Mouse (Mus musculus) small intestine, adult 2 months (tissue): ENCODE results near the gene Asb10. TPM values are rescaled to one million over a fixed set of nuclear protein-coding genes. Genes with fewer than 3 reads are reported as not detected.

Experiments
- H3K27ac ChIP-seq: fragments of 200-500 bp; 2 replicates; pipeline ENCODE4 v1.5.1; 2012; ENCODE audit warnings: low read depth, low read length, control low read depth, inconsistent platforms; ENCODE audit not compliant: insufficient read depth
- H3K27me3 ChIP-seq: fragments of 200-500 bp; 2 replicates; pipeline ENCODE4 v1.6.1; 2012; ENCODE audit warnings: mild to moderate bottlenecking, moderate library complexity, low read length, inconsistent platforms; ENCODE audit not compliant: control insufficient read depth, insufficient read depth
- H3K36me3 ChIP-seq: fragments of 200-500 bp; 2 replicates; pipeline ENCODE4 v1.6.1; 2012; ENCODE audit warnings: mild to moderate bottlenecking, low read length, control low read depth, inconsistent platforms; ENCODE audit not compliant: control insufficient read depth, insufficient read depth
- H3K4me1 ChIP-seq: fragments of 200-500 bp; 2 replicates; pipeline ENCODE4 v1.6.1; 2012; ENCODE audit warnings: low read length, inconsistent platforms, mixed read lengths; ENCODE audit not compliant: control insufficient read depth, insufficient read depth, insufficient read length
- H3K4me3 ChIP-seq: fragments of 200-500 bp; 2 replicates; pipeline ENCODE4 v1.5.1; 2012; ENCODE audit warnings: low read depth, mild to moderate bottlenecking, control low read depth, inconsistent platforms, low read length, moderate library complexity
- CTCF ChIP-seq: fragments of 200-500 bp; IDR thresholded peaks from 2 replicates; pipeline ENCODE4 v1.5.1; 2012; ENCODE audit warnings: low read depth, mild to moderate bottlenecking, control low read depth, inconsistent platforms, low read length, moderate library complexity, mixed read lengths; ENCODE audit not compliant: insufficient replicate concordance, insufficient read length; ENCODE audit errors: extremely low read depth
- POLR2A ChIP-seq: fragments of 200-500 bp; IDR thresholded peaks from 2 replicates; pipeline ENCODE4 v1.6.1; 2012; ENCODE audit warnings: low read depth, mild to moderate bottlenecking, control low read depth, inconsistent platforms, low read length, moderate library complexity
- WGBS: fragments of 180-500 bp; shearing (Covaris S2); methylation state at CpG from one replicate; pipeline ENCODE4 v1.1.7; 2018; 5-methylcytosine and 5-hydroxymethylcytosine counted together
- polyA plus RNA-seq: library from polyadenylated mRNA; depleted of rRNA; stranded (reverse); fragments of >200 nt; gene quantifications from 2 replicates; pipeline ENCODE4 v1.2.3, GENCODE M21; 2012; rRNA removed

Asb10 gene
- 0.42 and 0.47 TPM in 2 replicates for polyA plus RNA-seq

DNA sequence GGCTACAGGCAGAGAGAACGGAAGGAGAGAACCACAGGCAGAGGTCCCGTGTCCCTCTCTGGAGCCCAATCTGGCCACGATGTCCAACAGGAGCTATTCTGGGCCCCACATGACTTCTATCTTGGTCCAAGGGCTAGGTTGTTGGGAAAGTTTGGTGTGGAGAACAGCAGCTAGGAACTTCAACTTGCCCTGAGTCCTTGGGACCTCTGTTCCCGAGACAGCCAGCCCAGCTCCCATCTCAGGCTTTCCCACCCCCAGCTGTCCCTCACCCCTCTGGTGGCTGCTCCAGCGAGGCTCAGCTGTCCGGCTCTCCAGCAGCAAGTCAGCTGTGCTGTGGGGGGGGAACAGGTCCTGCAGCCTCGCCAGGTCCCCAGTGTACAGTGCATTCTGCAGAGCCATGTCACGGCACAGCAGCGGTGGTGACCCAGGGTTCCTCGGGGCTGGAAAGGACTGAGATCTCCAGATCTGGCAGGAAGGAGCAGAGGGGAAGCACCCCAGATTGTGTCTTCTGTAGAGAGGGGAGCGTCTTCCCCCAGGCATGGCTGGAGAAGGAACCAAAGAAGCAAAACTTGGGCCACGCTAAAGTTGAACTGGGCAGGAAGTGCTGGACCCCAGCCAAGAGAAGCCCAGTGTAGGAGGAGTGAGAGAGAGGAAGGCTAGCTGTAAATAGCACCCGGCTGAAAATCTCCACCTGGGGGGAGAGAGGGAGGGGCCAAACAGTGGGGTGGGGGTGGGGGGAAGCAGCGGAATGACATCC lies at the start of gene Asb10:
Asb10 (minus strand) TSS at position 592 of the 757 bp plus-strand sequence.
- H3K4me3 ChIP-seq, result peak within 1 kb of the TSS; percentile 30

DNA sequence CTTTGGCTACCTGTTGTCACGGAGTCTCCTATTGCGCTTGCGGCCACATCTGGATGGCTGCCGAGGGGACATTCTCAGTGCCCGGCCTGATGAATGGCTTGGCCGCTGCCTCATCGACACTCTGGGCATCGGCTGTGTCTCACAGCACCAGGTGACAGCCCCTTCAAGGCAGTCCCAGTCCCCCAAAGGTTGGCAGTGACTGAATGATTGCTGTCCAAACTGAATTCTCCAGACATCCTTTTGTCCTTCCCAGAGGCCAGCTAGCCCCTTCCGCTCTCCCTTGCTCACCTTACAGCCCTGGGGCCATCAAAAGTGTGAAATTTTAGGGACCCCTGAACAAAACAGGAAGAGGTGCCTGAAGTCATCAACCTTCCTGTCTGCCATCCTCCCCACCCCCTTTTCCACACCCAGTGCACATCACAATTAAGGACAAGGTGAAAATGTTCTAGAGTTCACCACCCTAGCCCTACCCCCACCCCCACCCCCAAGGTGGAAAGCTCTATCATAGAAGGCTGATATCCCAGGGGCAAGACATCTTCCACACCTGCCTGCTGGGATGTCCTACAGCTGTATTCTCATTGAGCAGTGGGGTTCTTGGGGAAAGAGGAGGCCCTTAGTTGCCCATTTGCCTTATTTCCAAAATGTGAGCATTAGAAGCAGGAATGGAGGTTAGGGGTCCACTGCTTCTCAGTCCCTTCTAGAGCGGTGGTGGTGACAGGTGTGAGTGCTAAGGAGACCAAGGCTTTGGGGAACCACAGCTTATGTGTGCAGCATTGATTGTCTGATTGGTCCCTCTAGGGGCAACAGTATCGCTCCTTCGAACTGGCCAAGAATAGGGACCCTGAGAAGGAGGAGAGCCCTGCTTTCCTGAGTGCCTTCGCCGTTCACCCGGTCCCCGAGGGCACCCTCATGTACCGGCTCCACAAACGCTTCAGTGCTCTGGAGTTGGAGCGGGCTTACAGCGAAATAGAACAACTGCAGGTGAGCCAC lies 49.0 kb upstream of the Asb10 start:
- Histone ChIP-seq H3K36me3 (peaks cover 11% of the 10 kb centered on the region; the same call in 1 of the 2 replicates), H3K4me3 (no peak overlapping the region), H3K4me1 (peaks cover 9% of the 10 kb centered on the region), H3K27me3 (no peaks in the 10 kb centered on the region), H3K27ac (no peak overlapping the region)
- TF ChIP-seq POLR2A (no peak), CTCF (no peak)
- 95% methylated on average over 20 of the region's 20 CpGs for WGBS

More for the DNA sequence above, at the start of gene Asb10:
- WGBS, result 16% methylated on average over 14 of the region's 14 CpGs
- no peak for TF ChIP-seq CTCF
- no peak for TF ChIP-seq POLR2A
- Histone ChIP-seq H3K27me3 (no peaks in the 10 kb centered on the region; the same call in 1 of the 2 replicates), H3K4me1 (peaks cover 5% of the 10 kb centered on the region; the same call in 1 of the 2 replicates), H3K36me3 (no peaks in the 10 kb centered on the region), H3K27ac (no peak within 1 kb of the TSS)

DNA sequence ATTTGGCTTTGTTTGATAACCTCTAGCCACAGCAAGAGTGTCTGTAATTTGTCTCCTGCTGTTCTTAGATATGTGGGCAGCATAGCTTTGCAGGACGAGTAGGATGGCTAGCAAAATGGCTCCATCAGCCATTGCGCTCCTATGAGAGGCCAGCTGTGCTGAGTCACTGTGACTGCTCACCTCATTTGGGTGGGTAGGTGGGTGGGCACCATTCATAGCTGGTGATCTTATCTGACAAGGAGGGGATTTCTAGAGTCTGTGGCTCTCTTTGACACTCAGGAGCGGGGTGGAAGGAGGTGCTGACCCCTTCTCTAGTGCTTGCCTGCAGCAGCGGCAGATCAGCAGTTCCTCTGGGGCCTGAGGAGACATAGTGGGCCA lies 46.4 kb upstream of the Asb10 start:
- 27% methylated on average over 4 of the region's 4 CpGs for WGBS
- Histone ChIP-seq H3K27me3 (no peaks in the 10 kb centered on the region), H3K4me1 (peaks cover 9% of the 10 kb centered on the region), H3K36me3 (peaks cover 5% of the 10 kb centered on the region; the same call in 1 of the 2 replicates), H3K4me3 (peak overlapping the region; percentile 89), H3K27ac (no peak overlapping the region)
- no peak for TF ChIP-seq CTCF
- no peak for TF ChIP-seq POLR2A

DNA sequence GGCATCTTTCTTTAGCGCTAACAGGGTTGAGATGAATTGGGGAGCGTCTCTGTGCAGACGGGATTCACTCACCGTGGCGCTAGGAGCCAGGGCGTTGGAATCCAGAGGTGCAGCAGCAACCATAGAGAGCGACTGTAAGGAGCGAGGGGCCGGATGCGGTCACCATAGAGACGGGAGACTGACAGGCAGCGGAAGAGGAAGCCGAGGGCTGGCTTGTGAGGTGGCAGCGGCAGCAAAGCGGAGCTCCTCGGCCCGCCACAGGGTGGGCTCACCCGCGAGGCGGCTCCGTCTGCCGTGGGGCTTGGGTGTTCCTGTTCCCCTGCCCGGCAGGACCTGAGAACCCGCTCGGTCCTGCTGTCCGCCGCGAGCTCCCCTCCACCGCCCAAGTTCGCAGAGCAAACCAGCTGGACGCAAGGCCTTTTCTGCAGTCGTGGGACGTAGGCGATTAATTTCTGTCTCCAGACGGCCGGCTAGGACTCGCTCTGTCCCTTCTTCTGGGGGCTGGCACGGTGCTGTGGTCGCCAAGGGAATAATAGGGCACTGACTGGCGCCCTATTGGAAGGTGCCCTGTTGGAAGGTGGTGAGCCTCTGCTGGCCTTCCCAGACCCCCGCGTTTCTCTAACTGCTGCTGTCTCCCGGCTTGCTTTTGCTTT lies 45.9 kb upstream of the Asb10 start, which contains the start of gene Chpf2:
Chpf2 (plus strand) TSS at position 195 of the 653 bp plus-strand sequence.
- Histone ChIP-seq H3K4me3 (peak within 1 kb of the TSS; percentile 89), H3K27ac (no peak within 1 kb of the TSS), H3K4me1 (peaks cover 9% of the 10 kb centered on the region), H3K36me3 (peaks cover 2% of the 10 kb centered on the region; the same call in 1 of the 2 replicates), H3K27me3 (no peaks in the 10 kb centered on the region)
- no peak for TF ChIP-seq CTCF
- peak; percentile 79 for TF ChIP-seq POLR2A
- WGBS, result under 1% methylated on average over 43 of the region's 43 CpGs

DNA sequence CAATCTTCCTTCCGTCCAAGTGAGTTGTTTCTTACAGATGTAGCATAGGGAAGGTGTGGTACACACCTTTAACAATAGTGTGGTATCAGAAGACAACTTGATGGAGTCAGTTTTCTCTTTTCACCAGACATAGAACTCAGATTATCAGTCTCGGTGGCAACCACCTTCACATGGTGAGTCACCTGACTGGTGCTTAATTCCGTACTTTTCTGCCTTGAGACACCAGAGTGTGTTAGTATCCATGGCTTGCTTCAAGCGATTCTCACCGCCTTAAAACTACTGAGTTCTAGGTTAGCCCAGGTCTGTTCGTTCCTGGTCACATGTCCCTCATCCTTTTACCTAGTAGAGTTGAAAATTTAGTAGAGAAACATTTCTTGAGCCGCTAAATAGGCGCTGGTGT lies 45.3 kb upstream of the Asb10 start:
- no peak overlapping the region for H3K27ac ChIP-seq
- H3K4me1 ChIP-seq, result peaks cover 9% of the 10 kb centered on the region
- no peaks in the 10 kb centered on the region for H3K27me3 ChIP-seq
- WGBS, result 9% methylated on average over 8 of the region's 8 CpGs
- no peak for TF ChIP-seq POLR2A
- no peak for TF ChIP-seq CTCF
- H3K4me3 ChIP-seq, result peak overlapping the region; percentile 89
- no peaks in the 10 kb centered on the region; the same call in 1 of the 2 replicates for H3K36me3 ChIP-seq

DNA sequence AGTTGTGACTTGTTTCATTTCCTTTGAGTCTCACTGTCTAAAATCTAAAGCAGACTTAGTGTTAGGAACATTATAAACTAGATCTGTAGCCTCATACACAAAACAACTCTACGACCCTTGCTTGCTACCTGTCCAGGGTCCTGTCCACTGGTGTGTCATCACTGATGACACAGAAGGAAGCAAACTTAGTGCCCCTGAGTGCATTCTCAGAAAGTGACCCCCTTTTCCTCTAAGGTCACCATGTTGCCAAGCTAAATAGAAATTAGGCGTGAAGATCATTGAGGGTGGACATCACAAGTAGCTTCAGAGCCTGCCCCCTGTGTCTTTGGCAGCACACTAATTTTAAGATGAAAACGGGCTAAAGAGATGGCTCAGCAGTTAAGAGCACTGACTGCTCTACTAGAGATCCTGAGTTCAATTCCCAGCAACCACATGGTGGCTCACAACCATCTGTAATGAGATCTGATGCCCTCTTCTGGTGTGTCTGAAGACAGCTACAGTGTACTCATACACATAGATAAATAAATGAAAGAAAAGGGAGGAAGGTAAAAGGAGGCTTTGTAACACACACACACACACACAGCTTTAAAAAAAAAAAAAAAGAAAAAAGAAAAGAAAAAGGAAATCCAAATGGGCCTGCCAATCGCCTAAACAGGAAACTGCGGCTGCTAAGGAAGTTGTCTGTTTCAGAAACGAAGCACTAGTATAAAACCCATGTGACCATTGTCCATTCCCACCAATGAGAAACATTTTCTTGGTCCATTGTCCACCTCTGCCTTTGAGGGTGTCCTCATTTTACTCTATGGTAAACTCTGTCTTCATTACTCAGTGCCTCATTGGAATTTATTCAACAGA lies 37.6 kb upstream of the Asb10 start:
- Histone ChIP-seq H3K4me1 (peaks cover 8% of the 10 kb centered on the region), H3K36me3 (peaks cover 12% of the 10 kb centered on the region), H3K4me3 (no peak overlapping the region; the same call in 1 of the 2 replicates), H3K27ac (peak overlapping the region; percentile 84; the same call in 1 of the 2 replicates), H3K27me3 (no peaks in the 10 kb centered on the region)
- 61% methylated on average over 6 of the region's 6 CpGs for WGBS
- TF ChIP-seq POLR2A (no peak), CTCF (no peak)
